Mouse (Mus musculus): ENCODE data around the gene Cacna1c. TPM values are rescaled to one million over a fixed set of nuclear protein-coding genes. Genes with fewer than 3 reads are reported as not detected.

The Cacna1c gene
- polyA plus RNA-seq, 1 experiment from 2014 or later: 31.3 TPM

DNA sequence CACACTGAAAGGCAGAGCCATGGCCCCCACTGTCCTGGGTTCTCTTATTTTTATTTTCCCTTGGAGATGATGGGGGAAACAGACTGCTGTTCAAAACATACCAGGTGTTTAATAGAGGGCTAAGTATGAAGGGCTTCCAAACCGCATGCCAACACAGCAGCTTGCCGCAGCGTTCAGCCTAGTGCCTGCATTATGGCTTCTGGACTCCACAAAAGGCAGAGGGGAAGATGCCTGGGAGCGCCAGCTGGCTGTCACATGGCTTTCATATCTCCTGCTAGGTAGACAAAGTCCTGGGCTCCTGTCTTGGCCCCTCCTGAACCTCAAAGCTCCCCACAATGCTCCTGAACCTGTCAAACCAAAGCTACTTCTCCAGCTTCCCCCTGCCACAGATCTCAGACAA lies 254.4 kb downstream of the Cacna1c start:
- Histone ChIP-seq H3K4me3 (no peak overlapping the region), H3K27ac (no peak overlapping the region), H3K27me3 (ENCODE audit: insufficient read depth, poor library complexity, severe bottlenecking) (no peaks in the 10 kb centered on the region), H3K4me1 (peaks cover 64% of the 10 kb centered on the region), H3K36me3 (no peaks in the 10 kb centered on the region), H3K9me3 (no peaks in the 10 kb centered on the region)
- DNase-seq (ENCODE audit: low spot score): no peak
- 84% methylated on average over 4 of the region's 4 CpGs for WGBS

GRCm38 (mm10) chr6:118941036-118941435 lies 255.2 kb downstream of the Cacna1c start:
- peaks cover 64% of the 10 kb centered on the region for H3K4me1 ChIP-seq
- H3K4me3 ChIP-seq: no peak overlapping the region
- WGBS: 89% methylated on average over 3 of the region's 3 CpGs
- H3K9me3 ChIP-seq: no peaks in the 10 kb centered on the region
- DNase-seq (ENCODE audit: low spot score): no peak
- no peaks in the 10 kb centered on the region for H3K27me3 ChIP-seq (ENCODE audit: insufficient read depth, poor library complexity, severe bottlenecking)
- no peaks in the 10 kb centered on the region for H3K36me3 ChIP-seq
- H3K27ac ChIP-seq: no peak overlapping the region

DNA sequence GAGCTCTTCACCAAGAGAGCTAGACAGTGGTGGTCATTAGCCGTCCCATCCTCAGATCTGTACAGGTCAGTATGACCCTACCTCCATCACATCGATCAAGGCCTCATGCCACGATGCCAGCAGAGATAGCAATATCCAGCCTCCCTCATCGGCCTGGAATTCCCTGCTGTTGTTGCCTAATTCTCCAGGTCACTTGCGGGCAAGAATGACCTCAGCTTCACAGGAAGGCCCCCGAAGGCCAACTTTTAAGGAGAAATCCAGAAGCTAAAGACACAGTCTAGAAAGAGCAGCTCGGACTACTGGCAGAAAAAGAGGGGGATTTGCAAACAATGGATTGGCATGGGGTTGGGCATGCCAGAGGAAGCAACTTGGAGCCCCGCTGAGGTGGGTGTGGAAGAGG lies 256.6 kb downstream of the Cacna1c start:
- no peak for DNase-seq (ENCODE audit: low spot score)
- H3K36me3 ChIP-seq: no peaks in the 10 kb centered on the region
- H3K4me3 ChIP-seq: no peak overlapping the region
- H3K27ac ChIP-seq: no peak overlapping the region
- no peaks in the 10 kb centered on the region for H3K9me3 ChIP-seq
- WGBS: 91% methylated on average over 8 of the region's 8 CpGs
- H3K4me1 ChIP-seq: peaks cover 76% of the 10 kb centered on the region
- H3K27me3 ChIP-seq (ENCODE audit: insufficient read depth, poor library complexity, severe bottlenecking): no peaks in the 10 kb centered on the region

DNA sequence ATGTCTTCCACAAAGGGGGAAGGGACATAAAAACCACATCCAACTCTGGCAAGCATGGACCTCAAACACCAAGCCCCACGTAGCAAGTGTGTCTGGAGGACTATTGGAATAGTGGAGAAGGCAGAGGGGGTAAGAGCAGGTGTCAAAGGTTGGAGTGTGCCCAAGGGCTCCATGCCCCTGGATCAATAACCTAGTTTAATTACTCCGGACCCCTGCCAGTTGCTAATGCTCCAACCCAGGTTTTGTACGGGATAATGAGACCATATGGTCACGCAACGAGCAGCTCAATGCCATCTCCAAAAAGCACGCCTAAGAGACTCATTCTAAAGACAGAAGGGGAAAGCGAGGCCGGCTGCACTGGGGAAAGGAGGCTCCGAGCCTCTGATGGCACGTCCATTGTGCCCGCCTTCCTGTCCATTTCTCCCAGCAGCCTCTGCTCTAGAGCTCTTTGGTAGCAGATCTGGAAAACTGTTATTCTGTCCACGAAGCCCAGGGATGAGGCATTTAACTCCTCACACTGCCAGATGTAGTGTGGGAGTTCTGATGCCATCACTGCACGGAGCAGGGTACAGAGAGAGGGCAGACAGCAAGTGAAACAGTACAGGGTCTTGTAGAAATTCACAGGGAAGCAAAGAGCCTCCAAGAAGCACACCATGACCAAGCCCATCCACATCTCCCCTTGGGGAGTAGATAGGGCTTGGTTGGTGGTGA lies 257.7 kb downstream of the Cacna1c start:
- Histone ChIP-seq H3K4me1 (peaks cover 74% of the 10 kb centered on the region), H3K4me3 (no peak overlapping the region), H3K27me3 (ENCODE audit: insufficient read depth, poor library complexity, severe bottlenecking) (no peaks in the 10 kb centered on the region), H3K9me3 (no peaks in the 10 kb centered on the region), H3K27ac (no peak overlapping the region), H3K36me3 (no peaks in the 10 kb centered on the region)
- 82% methylated on average over 13 of the region's 13 CpGs for WGBS
- no peak for DNase-seq (ENCODE audit: low spot score)

DNA sequence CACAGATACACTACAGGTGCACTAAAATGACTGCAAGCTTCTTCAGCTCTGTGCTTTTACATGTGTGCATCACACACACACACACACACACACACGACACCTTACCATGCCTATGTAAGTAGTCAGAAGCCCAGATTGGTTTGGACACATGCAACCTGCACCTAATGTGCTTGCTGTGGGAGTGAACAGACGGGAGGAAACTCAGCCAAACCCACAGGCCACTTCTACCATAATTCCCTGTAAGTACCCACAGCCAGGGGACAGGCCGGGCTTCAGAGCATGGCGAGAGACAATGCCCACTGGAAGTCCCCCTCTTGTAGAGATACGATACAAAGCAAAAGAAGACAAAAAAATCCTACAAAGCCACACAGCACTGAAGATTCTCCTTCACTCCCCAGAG lies 258.7 kb downstream of the Cacna1c start:
- H3K4me3 ChIP-seq: no peak overlapping the region
- H3K27ac ChIP-seq: no peak overlapping the region
- H3K27me3 ChIP-seq (ENCODE audit: insufficient read depth, poor library complexity, severe bottlenecking): no peaks in the 10 kb centered on the region
- WGBS: 89% methylated on average over 5 of the region's 5 CpGs
- no peak for DNase-seq (ENCODE audit: low spot score)
- no peaks in the 10 kb centered on the region for H3K9me3 ChIP-seq
- peaks cover 69% of the 10 kb centered on the region for H3K4me1 ChIP-seq
- H3K36me3 ChIP-seq: no peaks in the 10 kb centered on the region

- Histone ChIP-seq H3K36me3 (no peaks in the 10 kb centered on the region), H3K27ac (no peak overlapping the region), H3K4me1 (peaks cover 57% of the 10 kb centered on the region), H3K4me3 (no peak overlapping the region), H3K27me3 (ENCODE audit: insufficient read depth, poor library complexity, severe bottlenecking) (no peaks in the 10 kb centered on the region), H3K9me3 (no peaks in the 10 kb centered on the region)
- no peak for DNase-seq (ENCODE audit: low spot score)
- WGBS: 82% methylated on average over 9 of the region's 9 CpGs
Measured at GRCm38 (mm10) chr6:118935520-118936415, 260.4 kb downstream of the Cacna1c start.

DNA sequence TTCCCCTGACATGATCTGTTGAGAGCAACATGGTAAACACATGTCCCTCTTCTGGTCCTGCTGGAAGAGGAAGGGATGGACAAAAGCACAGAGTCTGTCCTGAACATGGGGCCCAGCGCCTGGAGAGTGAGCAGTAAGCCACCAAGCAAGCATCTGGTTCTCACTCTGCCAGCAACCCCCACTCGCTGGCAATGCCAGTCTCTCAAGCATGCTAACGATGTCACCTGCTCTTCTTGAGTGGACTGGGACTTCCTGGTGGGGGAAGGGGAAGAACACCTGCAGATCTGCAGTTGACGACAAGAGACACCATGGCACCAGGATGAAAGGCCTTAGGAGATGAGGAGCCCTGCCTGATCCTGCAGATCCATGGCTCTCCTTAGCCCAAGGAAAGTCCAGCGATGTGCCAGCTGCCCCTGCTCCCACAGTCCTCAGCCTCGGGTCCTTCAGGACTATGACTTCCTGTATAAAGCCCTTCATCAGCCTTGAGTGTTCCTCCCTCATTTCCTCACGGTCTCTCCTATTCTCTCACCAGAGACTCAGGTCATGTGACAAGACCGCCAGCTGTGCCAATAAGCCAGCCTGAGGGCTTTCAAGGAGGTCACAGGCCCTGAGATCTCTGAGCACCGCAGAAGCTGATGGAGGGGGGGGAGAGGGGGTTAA lies 261.8 kb downstream of the Cacna1c start:
- no peaks in the 10 kb centered on the region for H3K27me3 ChIP-seq (ENCODE audit: insufficient read depth, poor library complexity, severe bottlenecking)
- H3K27ac ChIP-seq: peak overlapping the region; percentile 42; the same call in 1 of the 2 replicates
- no peaks in the 10 kb centered on the region for H3K9me3 ChIP-seq
- DNase-seq (ENCODE audit: low spot score): no peak
- WGBS: 62% methylated on average over 9 of the region's 9 CpGs
- H3K4me1 ChIP-seq: peaks cover 61% of the 10 kb centered on the region
- H3K4me3 ChIP-seq: no peak overlapping the region
- H3K36me3 ChIP-seq: no peaks in the 10 kb centered on the region

- Histone ChIP-seq H3K36me3 (no peaks in the 10 kb centered on the region), H3K27me3 (ENCODE audit: insufficient read depth, poor library complexity, severe bottlenecking) (no peaks in the 10 kb centered on the region), H3K27ac (no peak overlapping the region), H3K4me1 (peaks cover 54% of the 10 kb centered on the region), H3K9me3 (no peaks in the 10 kb centered on the region), H3K4me3 (no peak overlapping the region)
- no peak for DNase-seq (ENCODE audit: low spot score)
- WGBS: 89% methylated on average over 9 of the region's 9 CpGs
Measured at GRCm38 (mm10) chr6:118933017-118933594, 263.1 kb downstream of the Cacna1c start.

GRCm38 (mm10) chr6:118932002-118932700 lies 264.1 kb downstream of the Cacna1c start:
- no peak overlapping the region for H3K4me3 ChIP-seq
- no peaks in the 10 kb centered on the region for H3K9me3 ChIP-seq
- no peaks in the 10 kb centered on the region for H3K36me3 ChIP-seq
- 81% methylated on average over 8 of the region's 8 CpGs for WGBS
- H3K4me1 ChIP-seq: peaks cover 60% of the 10 kb centered on the region
- DNase-seq (ENCODE audit: low spot score): no peak
- H3K27ac ChIP-seq: no peak overlapping the region
- no peaks in the 10 kb centered on the region for H3K27me3 ChIP-seq (ENCODE audit: insufficient read depth, poor library complexity, severe bottlenecking)

DNA sequence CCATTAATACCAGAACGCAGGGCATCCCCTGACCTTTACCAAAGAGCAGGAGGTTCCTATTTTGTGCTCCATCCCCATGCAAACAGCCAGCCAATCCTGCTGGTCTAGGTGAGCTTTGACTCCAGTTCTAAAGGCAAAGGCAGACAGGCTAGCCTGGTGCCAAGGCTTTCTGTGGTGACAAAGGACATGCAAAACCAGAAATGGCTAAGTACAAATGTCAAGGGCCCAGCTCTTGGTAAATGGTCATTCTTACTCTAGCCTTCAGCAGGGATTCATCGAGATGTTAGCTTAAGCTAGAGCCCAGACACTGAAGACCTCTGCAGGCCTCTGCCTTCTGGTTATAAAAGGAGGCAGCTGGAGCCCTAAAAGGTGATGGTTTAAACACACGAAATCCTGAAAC lies 269.5 kb downstream of the Cacna1c start:
- DNase-seq (ENCODE audit: low spot score): no peak
- Histone ChIP-seq H3K27me3 (ENCODE audit: insufficient read depth, poor library complexity, severe bottlenecking) (no peaks in the 10 kb centered on the region), H3K36me3 (no peaks in the 10 kb centered on the region), H3K4me1 (peaks cover 79% of the 10 kb centered on the region), H3K9me3 (no peaks in the 10 kb centered on the region), H3K27ac (no peak overlapping the region), H3K4me3 (no peak overlapping the region)
- 81% methylated on average over 3 of the region's 3 CpGs for whole genome bisulfite sequencing

GRCm38 (mm10) chr6:118924426-118924825 lies 271.8 kb downstream of the Cacna1c start:
- H3K9me3 ChIP-seq: no peaks in the 10 kb centered on the region
- H3K4me3 ChIP-seq: no peak overlapping the region
- 67% methylated on average over 12 of the region's 12 CpGs for WGBS
- no peak overlapping the region for H3K27ac ChIP-seq
- peaks cover 73% of the 10 kb centered on the region for H3K4me1 ChIP-seq
- H3K27me3 ChIP-seq (ENCODE audit: insufficient read depth, poor library complexity, severe bottlenecking): no peaks in the 10 kb centered on the region
- H3K36me3 ChIP-seq: no peaks in the 10 kb centered on the region
- no peak for DNase-seq (ENCODE audit: low spot score)

- Histone ChIP-seq H3K4me1 (peaks cover 68% of the 10 kb centered on the region), H3K27me3 (ENCODE audit: insufficient read depth, poor library complexity, severe bottlenecking) (no peaks in the 10 kb centered on the region), H3K4me3 (no peak overlapping the region), H3K27ac (no peak overlapping the region), H3K36me3 (no peaks in the 10 kb centered on the region), H3K9me3 (no peaks in the 10 kb centered on the region)
- no peak for DNase-seq (ENCODE audit: low spot score)
- 60% methylated on average over 2 of the region's 2 CpGs for WGBS
Measured at GRCm38 (mm10) chr6:118923926-118924325, 272.3 kb downstream of the Cacna1c start.
